Mouse (Mus musculus) heart, postnatal 14 days (tissue): ENCODE measurements around the gene Pygb. TPM values are rescaled to one million over a fixed set of nuclear protein-coding genes. Genes with fewer than 3 reads are reported as not detected.

Experiments
- total RNA-seq, 2 experiments: library from RNA; stranded (reverse); gene quantifications; 2 replicates each; pipeline ENCODE4 v1.2.3; 2021

Gene Pygb
- total RNA-seq, 2 experiments from 2014 or later, result 413 to 424 TPM

Other genes with a start within 250 kb of the Pygb start
- gene Cst7, start 216.3 kb upstream of the Pygb start, total RNA-seq, result not detected
- 10 to 100 TPM; 46.6 to 48.6 TPM for gene Apmap, start 178.2 kb upstream of the Pygb start, total RNA-seq
- gene Acss1, start 118.2 kb upstream of the Pygb start, total RNA-seq, result 100 to 1,000 TPM; 121 to 136 TPM
- gene Vsx1, start 97.4 kb upstream of the Pygb start, total RNA-seq, result not detected
- gene Entpd6, start 37.7 kb upstream of the Pygb start, total RNA-seq, result 10 to 100 TPM; 13.3 to 15.0 TPM
- 10 to 100 TPM; 34.9 to 39.7 TPM for gene Abhd12, start 118.0 kb downstream of the Pygb start, total RNA-seq
- 1 to 10 TPM; 2.7 TPM for gene Gins1, start 118.7 kb downstream of the Pygb start, total RNA-seq